In genomic region chr16:94362174-94362873, GRCm38 (mm10) we compare ENCODE assay signal across 8 mouse cellular contexts. TPM values are rescaled to one million over a fixed set of nuclear protein-coding genes. Genes with fewer than 3 reads are reported as not detected.
DNase-seq lines count a peak whose midpoint lies in the region; ATAC-seq and TF ChIP-seq lines count a peak whose summit lies in the region.

No protein-coding gene starts in this region.

- CTCF ChIA-PET in Patski (lab: Charles Lee): interaction anchor here (1.5 kb wide), 2 partner anchors 12 to 48 kb away, joined by 3 to 5 read pairs; no protein-coding TSS in a partner anchor

- 47% methylated on average over 10 of the region's 10 CpGs for WGBS in embryonic facial prominence, embryonic 11.5 days
- WGBS in heart, embryonic 14.5 days: 24% methylated on average over 10 of the region's 10 CpGs
- WGBS in midbrain, embryonic 16.5 days: 41% methylated on average over 10 of the region's 10 CpGs

- DNase-seq in gastrocnemius, adult 2 months: peak; percentile 42
- no peak for DNase-seq in gastrocnemius, postnatal 36 days
- DNase-seq in Patski (ENCODE audit: low read depth, low spot score): no peak
- peak; percentile 49 for DNase-seq in embryonic facial prominence, embryonic 11.5 days (ENCODE audit: low spot score)
- peak; percentile 78 for DNase-seq in left cerebral cortex, adult 11 months (ENCODE audit: low spot score)
- no peak for DNase-seq in testis, postnatal 10 days (ENCODE audit: low spot score)

- in situ Hi-C loops in Patski (cut with MboI; ENCODE audit: low pct_unique_long_range_greater_than_20kb): no loop called here

- no peaks in the 10 kb centered on the region for H3K4me1 ChIP-seq in embryonic facial prominence, embryonic 11.5 days (ENCODE audit: control insufficient read depth, insufficient read depth, low read length)
- peaks cover 5 to 13% of the 10 kb centered on the region in 2 experiments for H3K4me1 ChIP-seq in heart, embryonic 14.5 days (ENCODE audit: control insufficient read depth in 2 of 2, insufficient read depth in 2 of 2, low read length in 2 of 2)
- H3K4me1 ChIP-seq in midbrain, embryonic 16.5 days (ENCODE audit: control insufficient read depth, insufficient read depth, low read length): peaks cover 9% of the 10 kb centered on the region

- peak; percentile 65 for ATAC-seq in Patski
- no peak for ATAC-seq in embryonic facial prominence, embryonic 11.5 days (replicated peaks; ENCODE audit: insufficient number of reproducible peaks, low FRiP score, low TSS enrichment, low read depth)
- peak; percentile 78 for ATAC-seq in heart, embryonic 14.5 days (ENCODE audit: insufficient number of reproducible peaks, insufficient read depth, low FRiP score, low read depth)
- peak; percentile 87 for ATAC-seq in midbrain, embryonic 16.5 days

- TF ChIP-seq CTCF in gastrocnemius, adult 2 months (IDR thresholded peaks at IDR 0.05): no peak
- TF ChIP-seq CTCF in Patski (IDR thresholded peaks at IDR 0.05): no peak

- no peak overlapping the region for H3K27ac ChIP-seq in gastrocnemius, adult 2 months
- H3K27ac ChIP-seq in embryonic facial prominence, embryonic 11.5 days (replicated peaks; ENCODE audit: low read depth, low read length): no peak overlapping the region
- peak overlapping the region; percentile 57 to 64; a peak in 3 of 4 replicates for H3K27ac ChIP-seq in heart, embryonic 14.5 days (replicated peaks in 1 of 2; ENCODE audit: control insufficient read depth in 1 of 2, insufficient read depth in 1 of 2, low read depth in 2 of 2, low read length in 2 of 2)
- peak overlapping the region; percentile 19 for H3K27ac ChIP-seq in midbrain, embryonic 16.5 days (ENCODE audit: low read length)

- H3K4me3 ChIP-seq in gastrocnemius, adult 2 months: no peak overlapping the region
- H3K4me3 ChIP-seq in embryonic facial prominence, embryonic 11.5 days (ENCODE audit: low read depth, low read length): no peak overlapping the region
- no peak overlapping the region for H3K4me3 ChIP-seq in heart, embryonic 14.5 days (ENCODE audit: control insufficient read depth in 1 of 2, insufficient read depth in 1 of 2, low read depth in 1 of 2, low read length in 2 of 2)
- no peak overlapping the region for H3K4me3 ChIP-seq in midbrain, embryonic 16.5 days (ENCODE audit: low read depth, low read length)

- POLR2A ChIA-PET in Patski (lab: Charles Lee): interaction anchor here (0.5 kb wide), 1 partner anchor 410 kb away, joined by 3 read pairs; no protein-coding TSS in a partner anchor

- no peaks in the 10 kb centered on the region for H3K9me3 ChIP-seq in embryonic facial prominence, embryonic 11.5 days (replicated peaks; ENCODE audit: control insufficient read depth, low read length)
- no peaks in the 10 kb centered on the region for H3K9me3 ChIP-seq in heart, embryonic 14.5 days (ENCODE audit: control insufficient read depth, low read length)
- H3K9me3 ChIP-seq in midbrain, embryonic 16.5 days (replicated peaks; ENCODE audit: control insufficient read depth, low read length, poor library complexity, severe bottlenecking): no peaks in the 10 kb centered on the region

- H3K4me2 ChIP-seq in embryonic facial prominence, embryonic 11.5 days (ENCODE audit: low read depth, low read length): no peak overlapping the region
- H3K4me2 ChIP-seq in heart, embryonic 14.5 days (ENCODE audit: low read length): peak overlapping the region; percentile 38; the same call in 1 of the 2 replicates
- no peak overlapping the region for H3K4me2 ChIP-seq in midbrain, embryonic 16.5 days (ENCODE audit: low read length)

- no peaks in the 10 kb centered on the region for H3K27me3 ChIP-seq in Patski
- H3K27me3 ChIP-seq in embryonic facial prominence, embryonic 11.5 days (ENCODE audit: control insufficient read depth, insufficient read depth, low read length): no peaks in the 10 kb centered on the region
- H3K27me3 ChIP-seq in heart, embryonic 14.5 days (ENCODE audit: control insufficient read depth, insufficient read depth, low read length): no peaks in the 10 kb centered on the region
- H3K27me3 ChIP-seq in midbrain, embryonic 16.5 days (ENCODE audit: control insufficient read depth, insufficient read depth, low read depth, low read length): no peaks in the 10 kb centered on the region

- no peak overlapping the region for H3K9ac ChIP-seq in embryonic facial prominence, embryonic 11.5 days (replicated peaks; ENCODE audit: low read length)
- H3K9ac ChIP-seq in heart, embryonic 14.5 days (ENCODE audit: low read length): no peak overlapping the region
- H3K9ac ChIP-seq in midbrain, embryonic 16.5 days (ENCODE audit: low read depth, low read length): no peak overlapping the region

- intact Hi-C loops in gastrocnemius, adult 2 months (cut with DNase I): no loop called here
- intact Hi-C loops in gastrocnemius, postnatal 36 days (cut with DNase I): no loop called here

- H3K36me3 ChIP-seq in embryonic facial prominence, embryonic 11.5 days (replicated peaks; ENCODE audit: control insufficient read depth, insufficient read depth, low read depth, low read length): no peaks in the 10 kb centered on the region
- H3K36me3 ChIP-seq in heart, embryonic 14.5 days (ENCODE audit: control insufficient read depth, insufficient read depth, low read length): peaks cover 9% of the 10 kb centered on the region; the same call in 1 of the 2 replicates
- H3K36me3 ChIP-seq in midbrain, embryonic 16.5 days (ENCODE audit: control insufficient read depth, insufficient read depth, low read length): no peaks in the 10 kb centered on the region

RNA-seq across cellular contexts. Expression of gene Ttc3, which starts 8.1 kb away (rescaled TPM):
- 10 to 100 TPM; 54.4 to 55.3 TPM for total RNA-seq in gastrocnemius, adult 2 months (2021)
- total RNA-seq in gastrocnemius, postnatal 36 days (2021): 10 to 100 TPM; 46.6 to 55.2 TPM
- 119 TPM for polyA plus RNA-seq in Patski (2021)
- 407 and 435 TPM in 2 replicates for polyA plus RNA-seq in embryonic facial prominence, embryonic 11.5 days (2014; fragmentation: Nextera tagmentation; extraction: Ambion mirVana)
- polyA plus RNA-seq in heart, embryonic 14.5 days (2014; fragmentation: Nextera tagmentation; extraction: Ambion mirVana): 186 and 200 TPM in 2 replicates
- polyA plus RNA-seq in midbrain, embryonic 16.5 days (2015; fragmentation: Nextera tagmentation; extraction: Ambion mirVana): 1,007 and 1,053 TPM in 2 replicates

RNA-seq across cellular contexts. Expression of gene Pigp, which starts 9.3 kb away (rescaled TPM):
- 100 to 1,000 TPM; 149 to 161 TPM for total RNA-seq in gastrocnemius, adult 2 months (2021)
- total RNA-seq in gastrocnemius, postnatal 36 days (2021): 100 to 1,000 TPM; 104 to 134 TPM
- 88.2 TPM for polyA plus RNA-seq in Patski (2021)
- 77.5 and 79.1 TPM in 2 replicates for polyA plus RNA-seq in embryonic facial prominence, embryonic 11.5 days (2014; fragmentation: Nextera tagmentation; extraction: Ambion mirVana)
- polyA plus RNA-seq in heart, embryonic 14.5 days (2014; fragmentation: Nextera tagmentation; extraction: Ambion mirVana): 89.0 and 117 TPM in 2 replicates
- polyA plus RNA-seq in midbrain, embryonic 16.5 days (2015; fragmentation: Nextera tagmentation; extraction: Ambion mirVana): 113 and 135 TPM in 2 replicates

RNA-seq across cellular contexts. Expression of gene Ripply3, which starts 34.1 kb away (rescaled TPM):
- total RNA-seq in gastrocnemius, adult 2 months (2021): 1 to 10 TPM in 1 of 2 experiments, under 1 TPM in 1; 0.59 to 1.0 TPM
- total RNA-seq in gastrocnemius, postnatal 36 days (2021): under 1 TPM; 0.61 to 0.81 TPM
- polyA plus RNA-seq in Patski (2021): not detected
- polyA plus RNA-seq in embryonic facial prominence, embryonic 11.5 days (2014; fragmentation: Nextera tagmentation; extraction: Ambion mirVana): 5.2 and 6.3 TPM in 2 replicates
- polyA plus RNA-seq in heart, embryonic 14.5 days (2014; fragmentation: Nextera tagmentation; extraction: Ambion mirVana): 5.1 and 5.5 TPM in 2 replicates
- polyA plus RNA-seq in midbrain, embryonic 16.5 days (2015; fragmentation: Nextera tagmentation; extraction: Ambion mirVana): 0.46 and 1.2 TPM in 2 replicates

RNA-seq across cellular contexts. Expression of gene Hlcs, which starts 49.0 kb away (rescaled TPM):
- 10 to 100 TPM in 1 of 2 experiments, 1 to 10 TPM in 1; 7.5 to 10.3 TPM for total RNA-seq in gastrocnemius, adult 2 months (2021)
- 1 to 10 TPM; 6.5 to 6.8 TPM for total RNA-seq in gastrocnemius, postnatal 36 days (2021)
- polyA plus RNA-seq in Patski (2021): 15.3 TPM
- 7.4 and 8.6 TPM in 2 replicates for polyA plus RNA-seq in embryonic facial prominence, embryonic 11.5 days (2014; fragmentation: Nextera tagmentation; extraction: Ambion mirVana)
- 7.6 and 8.1 TPM in 2 replicates for polyA plus RNA-seq in heart, embryonic 14.5 days (2014; fragmentation: Nextera tagmentation; extraction: Ambion mirVana)
- polyA plus RNA-seq in midbrain, embryonic 16.5 days (2015; fragmentation: Nextera tagmentation; extraction: Ambion mirVana): 8.6 and 10.4 TPM in 2 replicates

Comparison
In these comparisons a context has a peak if more than half of its experiments do, and no peak if none do; other contexts are left out.
1. DNase-seq: peak in gastrocnemius, adult 2 months (single experiment), embryonic facial prominence, embryonic 11.5 days (single experiment) and left cerebral cortex, adult 11 months (single experiment); none in gastrocnemius, postnatal 36 days (0 of 2), Patski (single experiment) and testis, postnatal 10 days (single experiment).
2. H3K27ac ChIP-seq: peak in heart, embryonic 14.5 days (2 of 2) and midbrain, embryonic 16.5 days (single experiment); none in gastrocnemius, adult 2 months (single experiment) and embryonic facial prominence, embryonic 11.5 days (single experiment).